Mouse (Mus musculus): ENCODE results near the gene Pde4d.

- no peak for TF ChIP-seq KAT2A (conservative IDR thresholded peaks at IDR 0.05; ENCODE audit: low read depth, low read length)
- no peak for TF ChIP-seq NELFE (IDR thresholded peaks at IDR 0.05; ENCODE audit: low read depth, low read length)
- TF ChIP-seq CTCF (IDR thresholded peaks at IDR 0.05 in 2 of 3, conservative IDR thresholded peaks at IDR 0.05 in 1 of 3; ENCODE audit: control insufficient read depth in 1 of 3, insufficient read depth in 1 of 3, low read depth in 2 of 3, low read length in 3 of 3, poor library complexity in 1 of 3, severe bottlenecking in 1 of 3), result no peak
- no peak for TF ChIP-seq MYC (IDR thresholded peaks at IDR 0.05; ENCODE audit: low read depth, low read length)
- TF ChIP-seq POLR2A (IDR thresholded peaks at IDR 0.05; ENCODE audit: control insufficient read depth in 1 of 2, insufficient read depth in 1 of 2, low read depth in 1 of 2, low read length in 2 of 2, poor library complexity in 1 of 2), result no peak
- TF ChIP-seq SIN3A (IDR thresholded peaks at IDR 0.05; ENCODE audit: low read length), result no peak
- no peak for TF ChIP-seq GATA1 (IDR thresholded peaks at IDR 0.05; ENCODE audit: low read depth, low read length)
Measured at GRCm38 (mm10) chr13:109910915-109911314, 1461.2 kb downstream of the Pde4d start.

Data from MEL (cell line).